In genomic region chr16:38636682-38637081, GRCm38 (mm10) we compare ENCODE assay signal across 12 mouse cellular contexts.
A peak's percentile ranks its signal among the peaks of the same experiment; 100 is the strongest.
DNase-seq lines count a peak whose midpoint lies in the region; ATAC-seq and TF ChIP-seq lines count a peak whose summit lies in the region.
"Had no signal": no experiment of that assay in that cellular context is flagged by ENCODE, and none has a peak within 500 bp of the region (broad histone marks: within the 10 kb centered on the region; RNA-seq: fewer than 3 reads in every experiment).

No protein-coding gene starts in this region.

- no peak for TF ChIP-seq CTCF in gastrocnemius, adult 2 months (IDR thresholded peaks at IDR 0.05)
- TF ChIP-seq CTCF in testis, adult 2 months (IDR thresholded peaks at IDR 0.05; ENCODE audit: control insufficient read depth, insufficient read depth, insufficient replicate concordance, low read depth, low read length): no peak
- TF ChIP-seq CTCF in layer of hippocampus, adult 2 months (conservative IDR thresholded peaks at IDR 0.05): no peak

- intact Hi-C loops in gastrocnemius, adult 2 months (cut with DNase I): loop anchor here (10.0 kb wide), 1 partner anchor 68 kb away; no protein-coding TSS in a partner anchor

- no peak for ATAC-seq in erythroblast, adult 5-6 weeks (replicated peaks; ENCODE audit: low FRiP score, poor library complexity, severe bottlenecking)
- ATAC-seq: forebrain, embryonic 14.5 days; intestine, embryonic 16.5 days had no signal

- H3K27me3 ChIP-seq in testis, adult 2 months (ENCODE audit: control insufficient read depth, insufficient read depth, low read length): no peaks in the 10 kb centered on the region
- H3K27me3 ChIP-seq: limb, embryonic 15.5 days; neural tube, embryonic 12.5 days had no signal

- peak overlapping the region; percentile 38; the same call in 1 of the 2 replicates for H3K27ac ChIP-seq in gastrocnemius, adult 2 months
- H3K27ac ChIP-seq in testis, adult 2 months (ENCODE audit: control insufficient read depth, insufficient read depth, low read depth, low read length): no peak overlapping the region
- H3K27ac ChIP-seq in layer of hippocampus, adult 2 months: no peak overlapping the region
- H3K27ac ChIP-seq: limb, embryonic 15.5 days; neural tube, embryonic 12.5 days had no signal

- no peak for DNase-seq in gastrocnemius, adult 2 months
- no peak for DNase-seq in gastrocnemius, postnatal 10 days
- DNase-seq in testis, postnatal 10 days (ENCODE audit: low spot score): no peak
- DNase-seq in lung, postnatal 25 days (ENCODE audit: low spot score): peak; percentile 41
- DNase-seq in layer of hippocampus, adult 2 months (ENCODE audit: low spot score in 2 of 2): no peak
- no peak for DNase-seq in gastrocnemius, postnatal 25 days

- no peak for TF ChIP-seq POLR2A in testis, adult 2 months (IDR thresholded peaks at IDR 0.05; ENCODE audit: control insufficient read depth, low read depth, low read length)

- peaks cover 6% of the 10 kb centered on the region for H3K4me1 ChIP-seq in testis, adult 2 months (ENCODE audit: control insufficient read depth, insufficient read depth, low read length)
- H3K4me1 ChIP-seq: limb, embryonic 15.5 days; neural tube, embryonic 12.5 days had no signal

- H3K4me3 ChIP-seq in gastrocnemius, adult 2 months: no peak overlapping the region
- peak overlapping the region; percentile 11 for H3K4me3 ChIP-seq in testis, adult 2 months (ENCODE audit: control insufficient read depth, low read depth, low read length)
- H3K4me3 ChIP-seq in layer of hippocampus, adult 2 months: no peak overlapping the region
- H3K4me3 ChIP-seq: limb, embryonic 15.5 days; neural tube, embryonic 12.5 days had no signal

- H3K36me3 ChIP-seq in testis, adult 2 months (ENCODE audit: control insufficient read depth, insufficient read depth, low read length): no peaks in the 10 kb centered on the region
- H3K36me3 ChIP-seq: neural tube, embryonic 12.5 days had no signal
